Comparison of ENCODE assay signal across 10 mouse cellular contexts in genomic region chr4:129614093-129614492, GRCm38 (mm10). TPM values are rescaled to one million over a fixed set of nuclear protein-coding genes. Genes with fewer than 3 reads are reported as not detected.
DNase-seq lines count a peak whose midpoint lies in the region; ATAC-seq and TF ChIP-seq lines count a peak whose summit lies in the region.
"Had no signal": no experiment of that assay in that cellular context is flagged by ENCODE, and none has a peak within 500 bp of the region (broad histone marks: within the 10 kb centered on the region; RNA-seq: fewer than 3 reads in every experiment).

Gene Dcdc2b, minus strand, starts transcription at chr4:129614257.

- no peak for TF ChIP-seq CTCF in brain, embryonic 14.5 days (IDR thresholded peaks at IDR 0.05; ENCODE audit: borderline replicate concordance, extremely low read depth, insufficient read depth, insufficient read length)

- H3K27ac ChIP-seq in intestine, embryonic 16.5 days (ENCODE audit: low read length) = no peak within 1 kb of the TSS
- H3K27ac ChIP-seq in intestine, embryonic 15.5 days = no peak within 1 kb of the TSS
- H3K27ac ChIP-seq: hindbrain, embryonic 10.5 days had no signal

- TF ChIP-seq POLR2A in brain, embryonic 14.5 days (IDR thresholded peaks at IDR 0.05; ENCODE audit: borderline replicate concordance, extremely low read depth, insufficient read depth, insufficient read length, poor library complexity, severe bottlenecking) = no peak

- 68% methylated on average over 6 of the region's 6 CpGs for WGBS in intestine, embryonic 16.5 days
- 77% methylated on average over 6 of the region's 6 CpGs for WGBS in intestine, embryonic 15.5 days

- peaks cover 8% of the 10 kb centered on the region for H3K4me1 ChIP-seq in intestine, embryonic 16.5 days (ENCODE audit: control insufficient read depth, insufficient read depth, low read length)
- peaks cover 5% of the 10 kb centered on the region; the same call in 1 of the 2 replicates for H3K4me1 ChIP-seq in intestine, embryonic 15.5 days (replicated peaks)

- ATAC-seq in intestine, embryonic 16.5 days = no peak
- no peak for ATAC-seq in intestine, embryonic 15.5 days

- peak; percentile 64 to 70 for DNase-seq in cerebellum, postnatal 10 days
- DNase-seq in cerebellum, postnatal 4 days (ENCODE audit: low spot score in 2 of 2) = no peak
- peak; percentile 61 for DNase-seq in brain, embryonic 14.5 days (ENCODE audit: low read depth)
- DNase-seq in lung, postnatal 10 days = peak; percentile 65
- DNase-seq in natural killer cell, adult 2 months (ENCODE audit: low spot score in 2 of 2) = no peak
- no peak for DNase-seq in spleen, postnatal 10 days (ENCODE audit: low spot score in 2 of 2)
- DNase-seq: left cerebral cortex, postnatal 4 days had no signal

- peaks cover 7% of the 10 kb centered on the region; the same call in 1 of the 2 replicates for H3K36me3 ChIP-seq in intestine, embryonic 16.5 days (ENCODE audit: control insufficient read depth, insufficient read depth, low read length)
- no peaks in the 10 kb centered on the region for H3K36me3 ChIP-seq in intestine, embryonic 15.5 days

- H3K4me2 ChIP-seq in intestine, embryonic 16.5 days (ENCODE audit: low read depth, low read length) = no peak within 1 kb of the TSS
- H3K4me2 ChIP-seq in intestine, embryonic 15.5 days (replicated peaks) = no peak within 1 kb of the TSS

- no peaks in the 10 kb centered on the region for H3K27me3 ChIP-seq in intestine, embryonic 16.5 days (replicated peaks; ENCODE audit: control insufficient read depth, insufficient read depth, low read length)
- H3K27me3 ChIP-seq in intestine, embryonic 15.5 days (replicated peaks) = no peaks in the 10 kb centered on the region

- no peaks in the 10 kb centered on the region for H3K9me3 ChIP-seq in intestine, embryonic 16.5 days (ENCODE audit: control insufficient read depth, low read length)
- H3K9me3 ChIP-seq in intestine, embryonic 15.5 days = no peaks in the 10 kb centered on the region
- H3K9me3 ChIP-seq: hindbrain, embryonic 10.5 days had no signal

- no peak within 1 kb of the TSS for H3K4me3 ChIP-seq in intestine, embryonic 16.5 days (ENCODE audit: low read length)
- H3K4me3 ChIP-seq in intestine, embryonic 15.5 days (replicated peaks) = no peak within 1 kb of the TSS
- H3K4me3 ChIP-seq: hindbrain, embryonic 10.5 days had no signal

- H3K9ac ChIP-seq in intestine, embryonic 16.5 days (ENCODE audit: low read depth, low read length) = 0 out of 2 replicates have a peak within 1 kb of the TSS, but pooled peaks have one; percentile 11
- no peak within 1 kb of the TSS for H3K9ac ChIP-seq in intestine, embryonic 15.5 days

RNA-seq across cellular contexts. Expression of gene Dcdc2b, which starts in this region (rescaled TPM):
- 1.6 and 1.7 TPM in 2 replicates for polyA plus RNA-seq in intestine, embryonic 16.5 days (2015; fragmentation: Nextera tagmentation; extraction: Ambion mirVana)
- 1.1 and 2.1 TPM in 2 replicates for polyA plus RNA-seq in intestine, embryonic 15.5 days (2015; fragmentation: Nextera tagmentation; extraction: Ambion mirVana)
- polyA plus RNA-seq in brain, embryonic 14.5 days (2012; rRNA removed) = 4.5 and 7.4 TPM in 2 replicates

Comparison
In these comparisons a context has a peak if more than half of its experiments do, and no peak if none do; other contexts are left out.
1. DNase-seq: peak in cerebellum, postnatal 10 days (2 of 2), brain, embryonic 14.5 days (single experiment) and lung, postnatal 10 days (single experiment); none in cerebellum, postnatal 4 days (0 of 2), natural killer cell, adult 2 months (0 of 2) and spleen, postnatal 10 days (0 of 2).